Mouse (Mus musculus) midbrain, embryonic 16.5 days (tissue): Measurements from ENCODE around the gene Phtf2. TPM values are rescaled to one million over a fixed set of nuclear protein-coding genes. Genes with fewer than 3 reads are reported as not detected.

Experiments
- ATAC-seq: fragments of 200-750 bp; cut with Nextera tagmentation; 2 replicates; pipeline ENCODE4 v1.8.0; 2017; ENCODE audit warnings: moderate TSS enrichment
- H3K27ac ChIP-seq: fragments of 300-500 bp; sonication (generic); 2 replicates; pipeline ENCODE4 v1.5.1; 2014; ENCODE audit warnings: mild to moderate bottlenecking, low read length, mixed read lengths
- H3K27me3 ChIP-seq: fragments of 300-500 bp; sonication (generic); 2 replicates; pipeline ENCODE4 v1.6.1; 2014; ENCODE audit warnings: low read depth, low read length, mixed read lengths; ENCODE audit not compliant: control insufficient read depth, insufficient read depth
- H3K36me3 ChIP-seq: fragments of 300-500 bp; sonication (generic); 2 replicates; pipeline ENCODE4 v1.6.1; 2014; ENCODE audit warnings: mild to moderate bottlenecking, low read length, moderate library complexity, mixed read lengths; ENCODE audit not compliant: control insufficient read depth, insufficient read depth
- H3K4me1 ChIP-seq: fragments of 300-500 bp; sonication (generic); 2 replicates; pipeline ENCODE4 v1.6.1; 2014; ENCODE audit warnings: mild to moderate bottlenecking, low read length, mixed read lengths; ENCODE audit not compliant: control insufficient read depth, insufficient read depth
- H3K4me2 ChIP-seq: fragments of 300-500 bp; sonication (generic); 2 replicates; pipeline ENCODE4 v1.6.1; 2014; ENCODE audit warnings: mild to moderate bottlenecking, low read length, mixed read lengths
- H3K4me3 ChIP-seq: fragments of 300-500 bp; sonication (generic); 2 replicates; pipeline ENCODE4 v1.5.1; 2014; ENCODE audit warnings: low read depth, mild to moderate bottlenecking, low read length, moderate library complexity, mixed read lengths
- H3K9ac ChIP-seq: fragments of 300-500 bp; sonication (generic); 2 replicates; pipeline ENCODE4 v1.6.1; 2014; ENCODE audit warnings: low read depth, low read length, mixed read lengths
- H3K9me3 ChIP-seq: fragments of 300-500 bp; sonication (generic); replicated peaks from 2 replicates; pipeline ENCODE4 v1.6.1; 2014; ENCODE audit warnings: mild to moderate bottlenecking, low read length, mixed read lengths; ENCODE audit not compliant: control insufficient read depth, poor library complexity, severe bottlenecking
- WGBS: fragments of 180-500 bp; shearing (Covaris S2); extraction: QIAGEN DNeasy Blood & Tissue Kit; methylation state at CpG from one replicate; pipeline ENCODE4 v1.1.7; 2014; 5-methylcytosine and 5-hydroxymethylcytosine counted together
- polyA plus RNA-seq: library from polyadenylated mRNA; unstranded; fragments of >200 nt; fragmentation: Nextera tagmentation; extraction: Ambion mirVana; gene quantifications from 2 replicates; pipeline ENCODE4 v1.2.1, GENCODE M21; 2015

Gene Phtf2
- polyA plus RNA-seq, result 27.6 and 31.0 TPM in 2 replicates

- Histone ChIP-seq H3K9me3 (no peaks in the 10 kb centered on the region), H3K4me3 (peak within 1 kb of the TSS; percentile 86), H3K27ac (peak within 1 kb of the TSS; percentile 95), H3K4me2 (peak within 1 kb of the TSS; percentile 81), H3K4me1 (peaks cover 19% of the 10 kb centered on the region), H3K36me3 (no peaks in the 10 kb centered on the region; the same call in 1 of the 2 replicates), H3K27me3 (no peaks in the 10 kb centered on the region), H3K9ac (peak within 1 kb of the TSS; percentile 91)
- WGBS, result under 1% methylated on average over 84 of the region's 94 CpGs
- ATAC-seq, result peak; percentile 99
Observed at GRCm38 (mm10) chr5:20881915-20882800, at the start of gene Phtf2, which contains the start of gene Tmem60. Gene Phtf2 (minus strand): TSS chr5:20882124. Gene Tmem60 (plus strand): TSS chr5:20882191.

- Histone ChIP-seq H3K27me3 (no peaks in the 10 kb centered on the region), H3K4me3 (no peak overlapping the region), H3K27ac (no peak overlapping the region), H3K9ac (no peak overlapping the region), H3K4me1 (no peaks in the 10 kb centered on the region), H3K36me3 (no peaks in the 10 kb centered on the region), H3K4me2 (no peak overlapping the region), H3K9me3 (no peaks in the 10 kb centered on the region)
- ATAC-seq, result no peak
- 94% methylated on average over 3 of the region's 3 CpGs for WGBS
Observed at GRCm38 (mm10) chr5:20931300-20931699, 49.4 kb upstream of the Phtf2 start.

GRCm38 (mm10) chr5:20930430-20930829 lies 48.5 kb upstream of the Phtf2 start:
- no peak overlapping the region for H3K4me2 ChIP-seq
- H3K4me3 ChIP-seq, result no peak overlapping the region

DNA sequence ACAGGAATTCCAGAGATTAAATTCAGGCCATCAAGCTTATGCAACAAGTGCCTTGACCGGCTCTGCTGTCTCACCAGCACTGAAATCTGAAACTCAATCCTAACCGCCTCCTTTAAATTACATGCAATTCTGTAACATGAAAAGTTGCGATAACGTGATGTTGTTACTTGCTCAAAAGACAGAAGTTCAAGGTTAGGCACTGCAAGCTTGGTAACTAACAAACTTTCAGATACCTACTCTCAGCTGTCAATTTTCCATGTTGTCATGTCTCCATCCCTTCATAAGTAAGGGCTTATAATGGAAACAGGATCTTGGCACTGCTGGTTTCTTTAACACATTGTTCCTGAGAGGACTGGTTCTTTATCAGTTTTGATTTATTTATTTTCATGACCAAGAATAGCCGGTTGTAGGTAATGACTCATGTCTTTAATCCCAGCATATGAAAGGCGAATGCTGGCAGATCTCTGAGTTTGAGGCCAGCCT lies 47.8 kb upstream of the Phtf2 start:
- WGBS, result 89% methylated on average over 6 of the region's 6 CpGs
- no peaks in the 10 kb centered on the region for H3K36me3 ChIP-seq
- no peak overlapping the region for H3K27ac ChIP-seq
- H3K9ac ChIP-seq, result no peak overlapping the region
- no peaks in the 10 kb centered on the region for H3K9me3 ChIP-seq
- no peaks in the 10 kb centered on the region for H3K4me1 ChIP-seq
- no peaks in the 10 kb centered on the region for H3K27me3 ChIP-seq
- ATAC-seq, result no peak
- H3K4me3 ChIP-seq, result no peak overlapping the region
- H3K4me2 ChIP-seq, result no peak overlapping the region

More at GRCm38 (mm10) chr5:20930430-20930829, 48.5 kb upstream of the Phtf2 start:
- no peak for ATAC-seq
- Histone ChIP-seq H3K9me3 (no peaks in the 10 kb centered on the region), H3K27me3 (no peaks in the 10 kb centered on the region), H3K27ac (no peak overlapping the region), H3K9ac (no peak overlapping the region), H3K36me3 (no peaks in the 10 kb centered on the region), H3K4me1 (no peaks in the 10 kb centered on the region)

GRCm38 (mm10) chr5:20925451-20925850 lies 43.5 kb upstream of the Phtf2 start:
- WGBS, result 79% methylated on average over 3 of the region's 3 CpGs
- no peak overlapping the region for H3K27ac ChIP-seq

DNA sequence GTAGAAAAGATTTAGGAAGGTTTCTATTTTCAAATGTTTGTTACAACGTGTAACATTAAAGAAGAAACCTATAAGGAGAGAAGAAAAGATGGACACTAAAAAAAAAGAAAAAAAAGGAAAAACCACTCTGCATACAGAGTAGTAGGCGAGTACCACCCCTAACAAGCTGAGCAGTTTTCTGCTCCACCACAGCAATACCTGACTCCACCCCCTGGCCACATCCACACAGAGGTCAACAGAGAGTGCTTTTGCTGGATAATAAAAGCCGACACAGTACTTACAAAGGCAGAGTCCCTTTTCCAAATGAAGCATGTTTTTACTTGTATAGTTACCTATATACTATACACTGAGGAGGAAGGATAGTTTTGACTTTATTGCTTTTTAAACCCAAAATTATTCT lies 42.7 kb upstream of the Phtf2 start:
- Histone ChIP-seq H3K27me3 (no peaks in the 10 kb centered on the region), H3K4me3 (no peak overlapping the region), H3K4me1 (no peaks in the 10 kb centered on the region), H3K27ac (no peak overlapping the region), H3K36me3 (no peaks in the 10 kb centered on the region), H3K9ac (no peak overlapping the region), H3K9me3 (no peaks in the 10 kb centered on the region), H3K4me2 (no peak overlapping the region)
- ATAC-seq, result no peak
- 74% methylated on average over 3 of the region's 3 CpGs for WGBS

More at GRCm38 (mm10) chr5:20925451-20925850, 43.5 kb upstream of the Phtf2 start:
- no peaks in the 10 kb centered on the region for H3K4me1 ChIP-seq
- no peak overlapping the region for H3K9ac ChIP-seq
- H3K36me3 ChIP-seq, result no peaks in the 10 kb centered on the region
- H3K4me3 ChIP-seq, result no peak overlapping the region
- ATAC-seq, result no peak
- no peak overlapping the region for H3K4me2 ChIP-seq
- H3K27me3 ChIP-seq, result no peaks in the 10 kb centered on the region
- no peaks in the 10 kb centered on the region for H3K9me3 ChIP-seq

GRCm38 (mm10) chr5:20919566-20919965 lies 37.6 kb upstream of the Phtf2 start:
- 51% methylated on average over 9 of the region's 9 CpGs for WGBS
- Histone ChIP-seq H3K9ac (no peak overlapping the region), H3K4me1 (no peaks in the 10 kb centered on the region), H3K27ac (no peak overlapping the region), H3K4me3 (no peak overlapping the region), H3K36me3 (no peaks in the 10 kb centered on the region), H3K9me3 (no peaks in the 10 kb centered on the region), H3K4me2 (no peak overlapping the region), H3K27me3 (no peaks in the 10 kb centered on the region)
- ATAC-seq, result no peak

DNA sequence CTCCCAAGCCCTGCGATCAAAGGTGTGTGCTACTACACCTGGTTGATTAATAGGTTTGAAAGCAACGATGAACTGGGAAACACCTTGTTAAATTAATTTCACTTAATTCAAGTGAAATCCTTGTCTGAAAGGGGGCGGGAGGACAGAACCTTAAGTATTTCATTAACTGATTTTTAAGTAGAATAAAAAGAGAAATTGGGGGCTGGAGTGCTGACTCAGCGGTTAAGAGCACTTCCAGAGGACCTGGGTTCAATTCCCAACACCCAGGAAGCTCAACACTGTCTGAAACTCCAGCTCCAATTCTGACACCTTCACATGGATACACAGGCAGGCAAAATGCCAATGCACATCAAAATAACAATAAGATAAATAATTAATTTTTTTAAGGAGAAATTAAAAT lies 37.0 kb upstream of the Phtf2 start:
- 92% methylated on average over 4 of the region's 4 CpGs for WGBS
- Histone ChIP-seq H3K4me1 (no peaks in the 10 kb centered on the region), H3K27me3 (no peaks in the 10 kb centered on the region), H3K9ac (no peak overlapping the region), H3K4me3 (no peak overlapping the region), H3K9me3 (no peaks in the 10 kb centered on the region), H3K4me2 (no peak overlapping the region), H3K36me3 (no peaks in the 10 kb centered on the region), H3K27ac (no peak overlapping the region)
- no peak for ATAC-seq
